Mouse (Mus musculus): Measurements from ENCODE around the gene Ticam1.

- TF ChIP-seq CTCF (IDR thresholded peaks at IDR 0.05; ENCODE audit: extremely low read depth, insufficient read depth, insufficient read length, insufficient replicate concordance) (no peak), POLR2A (IDR thresholded peaks at IDR 0.05; ENCODE audit: low read depth, low read length) (no peak)
Measured at GRCm38 (mm10) chr17:56305826-56306225, 29.2 kb upstream of the Ticam1 start.
